Comparison of ENCODE assay signal across 15 mouse cellular contexts in the genomic region with DNA sequence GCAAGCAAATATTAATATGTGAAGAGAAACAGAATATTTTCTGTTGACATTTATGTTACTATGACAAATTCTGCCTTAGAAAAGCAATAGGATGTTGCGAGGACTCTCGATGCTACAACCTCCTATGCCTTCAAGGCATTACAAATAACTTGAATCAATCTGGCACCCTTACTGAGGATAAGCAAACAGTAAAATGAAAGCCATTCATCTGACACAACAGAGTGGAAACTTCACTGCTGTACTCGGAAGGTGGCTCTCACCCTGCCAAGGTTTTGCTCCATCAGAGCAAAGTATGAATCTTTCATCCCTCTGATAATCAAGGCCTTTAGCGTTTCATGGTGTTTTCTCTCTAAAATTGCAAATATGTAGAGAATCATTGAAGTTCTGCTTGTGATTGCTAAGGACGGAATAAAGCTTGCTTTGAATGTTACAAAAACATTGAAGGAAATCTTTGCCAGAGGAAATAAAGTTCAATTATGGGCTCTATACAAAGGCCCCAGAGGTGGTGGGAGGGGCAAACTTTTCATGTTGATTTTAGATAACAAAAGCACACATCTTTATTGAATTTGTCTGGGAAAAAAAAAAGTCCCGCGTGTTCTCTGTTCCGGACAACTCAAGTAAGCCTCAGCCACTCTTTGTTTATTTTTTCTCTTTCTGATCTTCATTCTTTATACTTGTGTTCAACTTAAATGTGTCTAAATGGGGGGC. TPM values are rescaled to one million over a fixed set of nuclear protein-coding genes. Genes with fewer than 3 reads are reported as not detected.
A peak's percentile ranks its signal among the peaks of the same experiment; 100 is the strongest.
DNase-seq lines count a peak whose midpoint lies in the region; ATAC-seq and TF ChIP-seq lines count a peak whose summit lies in the region.
"Had no signal": no experiment of that assay in that cellular context is flagged by ENCODE, and none has a peak within 500 bp of the region (broad histone marks: within the 10 kb centered on the region; RNA-seq: fewer than 3 reads in every experiment).

No protein-coding gene starts in this region.

- TF ChIP-seq CTCF in heart, adult 2 months (IDR thresholded peaks at IDR 0.05): no peak
- no peak for TF ChIP-seq CTCF in liver, adult 2 months (IDR thresholded peaks at IDR 0.05; ENCODE audit: low read depth, low read length)
- no peak for TF ChIP-seq CTCF in midbrain, postnatal 0 days (IDR thresholded peaks at IDR 0.05)
- TF ChIP-seq CTCF in stomach, postnatal 0 days (IDR thresholded peaks at IDR 0.05; ENCODE audit: low read depth): no peak

- no peaks in the 10 kb centered on the region for H3K79me2 ChIP-seq in heart, adult 2 months (replicated peaks; ENCODE audit: control insufficient read depth, insufficient read depth, low read length)
- H3K79me2 ChIP-seq in liver, adult 2 months (ENCODE audit: control insufficient read depth, insufficient read depth, low read length): no peaks in the 10 kb centered on the region

- H3K27ac ChIP-seq in heart, adult 2 months: no peak overlapping the region
- no peak overlapping the region for H3K27ac ChIP-seq in liver, adult 2 months (replicated peaks; ENCODE audit: insufficient read depth, low read depth, low read length)
- H3K27ac ChIP-seq in liver, embryonic 11.5 days (ENCODE audit: low read depth, low read length): no peak overlapping the region
- H3K27ac ChIP-seq in midbrain, postnatal 0 days (ENCODE audit: low read depth, low read length): no peak overlapping the region
- no peak overlapping the region for H3K27ac ChIP-seq in midbrain, embryonic 10.5 days (replicated peaks)
- H3K27ac ChIP-seq in stomach, postnatal 0 days (replicated peaks): no peak overlapping the region
- H3K27ac ChIP-seq: forebrain, embryonic 15.5 days had no signal

- no peak for ATAC-seq in liver, embryonic 11.5 days (replicated peaks; ENCODE audit: low FRiP score)
- ATAC-seq in midbrain, postnatal 0 days (ENCODE audit: low FRiP score): no peak
- ATAC-seq in stomach, postnatal 0 days (ENCODE audit: low FRiP score, low TSS enrichment): peak; percentile 75
- ATAC-seq in cerebellum, adult (ENCODE audit: insufficient number of reproducible peaks, low FRiP score, low TSS enrichment): no peak
- ATAC-seq: forebrain, embryonic 15.5 days; hindbrain, embryonic 16.5 days had no signal

- H3K4me1 ChIP-seq in heart, adult 2 months (ENCODE audit: control insufficient read depth, insufficient read depth, low read length): no peaks in the 10 kb centered on the region
- H3K4me1 ChIP-seq in liver, adult 2 months (ENCODE audit: control insufficient read depth, insufficient read depth, low read length): peaks cover 2% of the 10 kb centered on the region; the same call in 1 of the 2 replicates
- no peaks in the 10 kb centered on the region for H3K4me1 ChIP-seq in liver, embryonic 11.5 days (replicated peaks; ENCODE audit: control insufficient read depth, insufficient read depth, low read length)
- no peaks in the 10 kb centered on the region for H3K4me1 ChIP-seq in midbrain, postnatal 0 days (ENCODE audit: insufficient read depth, low read length)
- H3K4me1 ChIP-seq in midbrain, embryonic 10.5 days: no peaks in the 10 kb centered on the region
- H3K4me1 ChIP-seq in stomach, postnatal 0 days (replicated peaks; ENCODE audit: control insufficient read depth, insufficient read depth): no peaks in the 10 kb centered on the region
- H3K4me1 ChIP-seq: forebrain, embryonic 15.5 days; heart, embryonic 12.5 days had no signal

- intact Hi-C loops in heart, adult 2 months (cut with DNase I): no loop called here

- DNase-seq in heart, adult 11 months: peak; percentile 2
- DNase-seq in heart, adult 2 months: no peak
- peak; percentile 41 for DNase-seq in liver, adult 2 months (ENCODE audit: extremely low read depth, low read depth, low spot score)
- no peak for DNase-seq in liver, embryonic 11.5 days (ENCODE audit: low spot score)
- DNase-seq in midbrain, postnatal 0 days (ENCODE audit: low spot score): peak; percentile 4
- DNase-seq in midbrain, embryonic 10.5 days (ENCODE audit: low spot score): no peak
- DNase-seq in stomach, postnatal 0 days (ENCODE audit: low spot score): peak; percentile 38
- DNase-seq: adrenal gland, postnatal 10 days; cerebellum, adult 2 months; cerebellum, postnatal 10 days; gastrocnemius, postnatal 10 days had no signal

- TF ChIP-seq POLR2A in heart, adult 2 months (IDR thresholded peaks at IDR 0.05; ENCODE audit: insufficient read depth, low read depth, low read length): no peak
- TF ChIP-seq POLR2A in liver, adult 2 months (IDR thresholded peaks at IDR 0.05; ENCODE audit: extremely low read depth, insufficient read depth, low read length): no peak

- H3K4me2 ChIP-seq in liver, embryonic 11.5 days: no peak overlapping the region
- H3K4me2 ChIP-seq in midbrain, postnatal 0 days (ENCODE audit: low read depth, low read length, poor library complexity, severe bottlenecking): no peak overlapping the region
- H3K4me2 ChIP-seq in stomach, postnatal 0 days (replicated peaks; ENCODE audit: low read depth): no peak overlapping the region
- H3K4me2 ChIP-seq: forebrain, embryonic 15.5 days; heart, embryonic 12.5 days had no signal

- TF ChIP-seq EP300 in heart, adult 2 months (IDR thresholded peaks at IDR 0.05; ENCODE audit: insufficient read depth, low read depth, low read length): no peak
- TF ChIP-seq EP300 in stomach, postnatal 0 days (optimal IDR thresholded peaks at IDR 0.05): no peak

- no peaks in the 10 kb centered on the region for H3K9me3 ChIP-seq in liver, embryonic 11.5 days (ENCODE audit: control insufficient read depth, low read length)
- no peaks in the 10 kb centered on the region for H3K9me3 ChIP-seq in midbrain, postnatal 0 days (ENCODE audit: low read length)
- no peaks in the 10 kb centered on the region for H3K9me3 ChIP-seq in midbrain, embryonic 10.5 days (replicated peaks)
- no peaks in the 10 kb centered on the region for H3K9me3 ChIP-seq in stomach, postnatal 0 days (ENCODE audit: control insufficient read depth, low read length)
- H3K9me3 ChIP-seq: forebrain, embryonic 15.5 days; heart, embryonic 12.5 days had no signal

- 51% methylated on average over 8 of the region's 8 CpGs for WGBS in heart, adult 2 months
- 24% methylated on average over 8 of the region's 8 CpGs for WGBS in liver, adult 2 months
- 62% methylated on average over 8 of the region's 8 CpGs for WGBS in liver, embryonic 11.5 days
- WGBS in midbrain, postnatal 0 days: 55% methylated on average over 8 of the region's 8 CpGs
- WGBS in midbrain, embryonic 10.5 days: 74% methylated on average over 8 of the region's 8 CpGs
- whole genome bisulfite sequencing in stomach, postnatal 0 days: 45% methylated on average over 8 of the region's 8 CpGs

- no peak overlapping the region for H3K9ac ChIP-seq in heart, adult 2 months (ENCODE audit: low read depth, low read length)
- no peak overlapping the region for H3K9ac ChIP-seq in liver, adult 2 months (ENCODE audit: low read depth, low read length)
- H3K9ac ChIP-seq in liver, embryonic 11.5 days (ENCODE audit: low read depth, low read length): no peak overlapping the region
- no peak overlapping the region for H3K9ac ChIP-seq in midbrain, postnatal 0 days (replicated peaks; ENCODE audit: low read length, poor library complexity, severe bottlenecking)
- H3K9ac ChIP-seq in stomach, postnatal 0 days (ENCODE audit: low read length): no peak overlapping the region
- H3K9ac ChIP-seq: forebrain, embryonic 15.5 days; heart, embryonic 12.5 days had no signal

- H3K36me3 ChIP-seq in heart, adult 2 months (ENCODE audit: control insufficient read depth, insufficient read depth, low read length): no peaks in the 10 kb centered on the region
- H3K36me3 ChIP-seq in liver, adult 2 months (ENCODE audit: control insufficient read depth, insufficient read depth, low read length): no peaks in the 10 kb centered on the region
- H3K36me3 ChIP-seq in liver, embryonic 11.5 days (ENCODE audit: control insufficient read depth, insufficient read depth, low read length): no peaks in the 10 kb centered on the region
- no peaks in the 10 kb centered on the region for H3K36me3 ChIP-seq in midbrain, postnatal 0 days (ENCODE audit: insufficient read depth, low read length)
- H3K36me3 ChIP-seq in midbrain, embryonic 10.5 days: no peaks in the 10 kb centered on the region
- H3K36me3 ChIP-seq in stomach, postnatal 0 days (ENCODE audit: control insufficient read depth, insufficient read depth, low read length): no peaks in the 10 kb centered on the region
- H3K36me3 ChIP-seq: forebrain, embryonic 15.5 days; heart, embryonic 12.5 days had no signal

- no peak overlapping the region for H3K4me3 ChIP-seq in heart, adult 2 months
- H3K4me3 ChIP-seq in liver, adult 2 months (ENCODE audit: insufficient read depth, low read depth, low read length): no peak overlapping the region
- H3K4me3 ChIP-seq in liver, embryonic 11.5 days (ENCODE audit: low read depth, low read length): no peak overlapping the region
- H3K4me3 ChIP-seq in midbrain, postnatal 0 days (ENCODE audit: low read depth, low read length): no peak overlapping the region
- H3K4me3 ChIP-seq in midbrain, embryonic 10.5 days: no peak overlapping the region
- no peak overlapping the region for H3K4me3 ChIP-seq in stomach, postnatal 0 days (ENCODE audit: low read depth, low read length)
- H3K4me3 ChIP-seq: forebrain, embryonic 15.5 days; heart, embryonic 12.5 days had no signal

- no peaks in the 10 kb centered on the region for H3K27me3 ChIP-seq in heart, adult 2 months (ENCODE audit: control insufficient read depth, insufficient read depth, low read length)
- H3K27me3 ChIP-seq in liver, adult 2 months (ENCODE audit: control insufficient read depth, insufficient read depth, low read length): no peaks in the 10 kb centered on the region
- H3K27me3 ChIP-seq in liver, embryonic 11.5 days (replicated peaks; ENCODE audit: control insufficient read depth, insufficient read depth, low read length): no peaks in the 10 kb centered on the region
- no peaks in the 10 kb centered on the region for H3K27me3 ChIP-seq in midbrain, postnatal 0 days (ENCODE audit: insufficient read depth, low read length)
- no peaks in the 10 kb centered on the region for H3K27me3 ChIP-seq in midbrain, embryonic 10.5 days (ENCODE audit: low read depth, poor library complexity, severe bottlenecking)
- no peaks in the 10 kb centered on the region for H3K27me3 ChIP-seq in stomach, postnatal 0 days (ENCODE audit: control insufficient read depth, insufficient read depth, low read length)
- H3K27me3 ChIP-seq: forebrain, embryonic 15.5 days; heart, embryonic 12.5 days had no signal

RNA-seq across cellular contexts. Expression of a gene that starts 56.3 kb away (rescaled TPM):
- total RNA-seq in heart, adult 2 months (2021): 10 to 100 TPM; 23.9 to 26.4 TPM
- 4.2 and 7.3 TPM in 2 replicates for polyA plus RNA-seq in heart, adult 2 months (2012; rRNA removed)
- 8.2 and 12.3 TPM in 2 replicates for total RNA-seq in liver, adult 2 months (2014; rRNA removed)
- polyA plus RNA-seq in liver, adult 2 months (2012; rRNA removed): 3.5 and 4.1 TPM in 2 replicates
- 85.8 and 86.5 TPM in 2 replicates for polyA plus RNA-seq in liver, embryonic 11.5 days (2014; fragmentation: Nextera tagmentation; extraction: Ambion mirVana)
- 9.3 and 14.2 TPM in 2 replicates for total RNA-seq in midbrain, postnatal 0 days (2014; rRNA removed)
- polyA plus RNA-seq in midbrain, postnatal 0 days (2015; fragmentation: Nextera tagmentation; extraction: Ambion mirVana): 67.7 and 74.1 TPM in 2 replicates
- 96.9 and 99.1 TPM in 2 replicates for polyA plus RNA-seq in midbrain, embryonic 10.5 days (2016; fragmentation: Nextera tagmentation; extraction: Ambion mirVana)
- 84.7 TPM in 2 replicates for polyA plus RNA-seq in stomach, postnatal 0 days (2015; fragmentation: Nextera tagmentation; extraction: Ambion mirVana)

Comparison
In these comparisons a context has a peak if more than half of its experiments do, and no peak if none do; other contexts are left out.
1. DNase-seq: peak in heart, adult 11 months (single experiment), liver, adult 2 months (single experiment), midbrain, postnatal 0 days (single experiment) and stomach, postnatal 0 days (single experiment); none in heart, adult 2 months (0 of 2), liver, embryonic 11.5 days (single experiment) and midbrain, embryonic 10.5 days (single experiment).